Mouse (Mus musculus) kidney, embryonic 16.5 days (tissue): ENCODE data around the gene Nck2. TPM values are rescaled to one million over a fixed set of nuclear protein-coding genes. Genes with fewer than 3 reads are reported as not detected.

Experiments
- ATAC-seq: fragments of 200-750 bp; cut with Nextera tagmentation; 2 replicates; pipeline ENCODE4 v1.8.0; 2017; ENCODE audit warnings: moderate TSS enrichment; ENCODE audit not compliant: low FRiP score, low TSS enrichment
- H3K27ac ChIP-seq: fragments of 300-500 bp; sonication (generic); 2 replicates; pipeline ENCODE4 v1.5.1; 2014; ENCODE audit warnings: low read length
- H3K27me3 ChIP-seq: fragments of 300-500 bp; sonication (generic); 2 replicates; pipeline ENCODE4 v1.6.1; 2014; ENCODE audit warnings: low read length, control low read depth, mixed read lengths; ENCODE audit not compliant: insufficient read depth
- H3K36me3 ChIP-seq: fragments of 300-500 bp; sonication (generic); 2 replicates; pipeline ENCODE4 v1.6.1; 2014; ENCODE audit warnings: low read length, control low read depth, mixed read lengths; ENCODE audit not compliant: insufficient read depth
- H3K4me1 ChIP-seq: fragments of 300-500 bp; sonication (generic); 2 replicates; pipeline ENCODE4 v1.6.1; 2014; ENCODE audit warnings: low read length, control low read depth, mixed read lengths; ENCODE audit not compliant: insufficient read depth
- H3K4me2 ChIP-seq: fragments of 300-500 bp; sonication (generic); replicated peaks from 2 replicates; pipeline ENCODE4 v1.6.1; 2014; ENCODE audit warnings: low read depth, low read length
- H3K4me3 ChIP-seq: fragments of 300-500 bp; sonication (generic); 2 replicates; pipeline ENCODE4 v1.5.1; 2014; ENCODE audit warnings: mild to moderate bottlenecking, low read length
- H3K9ac ChIP-seq: fragments of 300-500 bp; sonication (generic); replicated peaks from 2 replicates; pipeline ENCODE4 v1.6.1; 2014; ENCODE audit warnings: low read length
- H3K9me3 ChIP-seq: fragments of 300-500 bp; sonication (generic); 2 replicates; pipeline ENCODE4 v1.6.1; 2016; ENCODE audit warnings: low read length, control low read depth
- WGBS: fragments of 180-500 bp; shearing (Covaris S2); extraction: QIAGEN DNeasy Blood & Tissue Kit; methylation state at CpG from one replicate; pipeline ENCODE4 v1.1.7; 2014; 5-methylcytosine and 5-hydroxymethylcytosine counted together
- polyA plus RNA-seq: library from polyadenylated mRNA; unstranded; fragments of >200 nt; fragmentation: Nextera tagmentation; extraction: Ambion mirVana; gene quantifications from 2 replicates; pipeline ENCODE4 v1.2.1, GENCODE M21; 2015

The Nck2 gene
- polyA plus RNA-seq, 1 experiment from 2014 or later = 44.5 TPM

DNA sequence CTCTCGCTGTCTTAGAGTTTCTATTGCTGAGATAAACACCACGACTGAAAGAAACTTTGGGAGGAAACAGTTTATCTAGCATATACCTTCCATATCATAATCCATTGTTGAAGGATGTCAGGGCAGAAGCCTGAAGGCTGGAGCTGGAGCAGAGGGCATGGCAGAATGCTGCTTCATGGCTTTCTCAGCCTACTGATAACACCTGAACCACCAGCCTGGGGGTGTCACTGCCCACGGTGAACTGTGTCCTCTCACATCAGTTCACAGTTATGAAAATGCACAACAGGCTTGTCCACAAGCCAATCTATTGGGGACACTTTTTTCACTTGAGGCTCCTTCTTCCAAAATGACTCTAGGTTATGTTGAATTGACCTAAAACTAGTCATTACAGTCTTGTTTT is 114.0 kb downstream of the Nck2 start:
- 90% methylated on average over 3 of the region's 3 CpGs for WGBS
- Histone ChIP-seq H3K9ac (no peak overlapping the region), H3K9me3 (no peaks in the 10 kb centered on the region), H3K4me1 (peaks cover 14% of the 10 kb centered on the region; the same call in 1 of the 2 replicates), H3K4me3 (no peak overlapping the region), H3K27me3 (no peaks in the 10 kb centered on the region), H3K27ac (no peak overlapping the region), H3K4me2 (no peak overlapping the region), H3K36me3 (peaks cover 11% of the 10 kb centered on the region; the same call in 1 of the 2 replicates)
- ATAC-seq = no peak

DNA sequence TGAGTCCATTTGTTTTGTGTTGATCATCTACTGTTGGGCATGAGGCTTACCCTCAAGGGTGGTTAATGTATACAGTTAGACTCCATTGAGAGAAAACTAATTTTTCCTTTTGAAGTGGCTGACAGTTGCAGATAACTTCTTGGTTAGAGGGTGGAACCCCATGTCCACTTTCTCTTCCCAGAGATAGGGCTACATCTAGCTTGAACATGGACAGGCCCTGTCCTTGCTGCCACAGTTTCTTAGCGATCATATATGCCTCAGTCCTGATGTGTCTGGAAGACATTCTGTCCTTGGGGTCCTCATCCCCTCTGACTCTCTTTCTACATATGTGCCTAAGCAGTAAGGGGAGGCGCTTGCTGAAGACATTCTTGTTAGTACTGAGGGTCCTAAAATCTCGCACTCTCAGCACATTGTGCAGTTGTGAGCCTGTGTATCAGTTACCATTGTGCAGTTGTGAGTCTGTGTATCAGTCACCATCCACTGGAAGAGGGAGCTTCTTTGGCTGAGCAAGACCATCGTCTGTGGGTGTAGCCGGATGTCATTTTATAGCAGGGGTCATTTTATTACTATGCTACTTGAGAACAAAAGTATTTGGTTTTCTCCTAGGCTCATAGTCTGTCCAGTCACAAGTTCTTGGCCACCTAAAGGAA is 114.8 kb downstream of the Nck2 start:
- Histone ChIP-seq H3K27ac (no peak overlapping the region), H3K4me2 (no peak overlapping the region), H3K4me3 (no peak overlapping the region), H3K27me3 (no peaks in the 10 kb centered on the region), H3K9me3 (no peaks in the 10 kb centered on the region), H3K9ac (no peak overlapping the region), H3K4me1 (peaks cover 14% of the 10 kb centered on the region), H3K36me3 (peaks cover 4% of the 10 kb centered on the region; the same call in 1 of the 2 replicates)
- ATAC-seq = no peak
- 81% methylated on average over 5 of the region's 5 CpGs for WGBS

DNA sequence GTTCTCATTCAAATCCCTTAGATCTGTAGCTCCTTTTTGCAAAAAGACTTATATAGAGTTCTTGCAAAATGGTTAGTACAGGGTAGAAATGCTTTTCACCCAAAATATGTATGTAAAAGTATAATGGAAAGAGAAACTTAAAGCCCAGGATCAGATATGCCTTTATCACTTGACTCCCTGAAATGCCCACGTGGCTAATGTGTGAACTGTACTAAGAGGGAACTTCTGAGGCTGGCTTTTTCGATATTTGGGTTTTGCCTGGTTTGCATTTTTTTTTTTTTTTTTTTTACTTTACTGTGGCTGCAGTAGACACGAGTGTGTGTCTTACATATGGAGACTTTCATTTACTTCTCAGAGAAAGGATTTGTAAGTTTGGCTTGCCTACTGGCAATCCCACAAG is 116.7 kb downstream of the Nck2 start:
- Histone ChIP-seq H3K36me3 (no peaks in the 10 kb centered on the region; the same call in 1 of the 2 replicates), H3K27ac (no peak overlapping the region), H3K4me1 (peaks cover 2% of the 10 kb centered on the region), H3K4me3 (no peak overlapping the region), H3K4me2 (no peak overlapping the region), H3K27me3 (no peaks in the 10 kb centered on the region), H3K9ac (no peak overlapping the region), H3K9me3 (no peaks in the 10 kb centered on the region)
- WGBS = 81% methylated on average over 3 of the region's 3 CpGs
- no peak for ATAC-seq

DNA sequence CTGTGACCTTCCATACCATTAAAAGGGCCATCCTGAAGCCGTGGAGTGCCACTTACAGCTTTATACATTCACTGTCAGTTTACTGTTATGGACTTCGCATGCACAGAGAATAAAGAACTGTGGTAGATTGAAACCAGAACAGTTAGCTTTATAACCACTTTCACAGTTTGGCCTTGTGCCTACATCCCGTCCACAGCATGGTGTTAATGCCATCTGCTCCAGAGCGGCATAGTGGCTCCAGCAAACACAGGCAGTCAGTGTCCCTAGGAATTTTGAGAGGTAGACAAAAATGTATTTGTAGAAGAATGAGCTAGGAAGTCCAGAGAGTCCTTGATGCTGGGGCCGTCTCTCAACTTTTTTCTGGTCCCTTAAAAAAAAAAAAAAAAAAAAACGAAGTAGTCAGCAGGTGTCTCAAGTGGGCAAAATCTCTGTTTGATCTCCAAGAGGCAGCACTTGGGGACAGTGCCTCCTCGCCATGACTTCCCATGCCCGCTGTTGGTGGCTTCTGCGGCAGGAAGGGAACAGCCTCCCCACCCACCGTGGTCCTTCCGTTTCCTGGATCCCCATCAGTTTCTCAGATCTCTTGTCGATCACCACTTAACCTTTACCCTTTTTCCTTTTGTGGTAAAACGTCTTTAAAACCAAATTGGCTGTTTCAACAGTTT is 117.8 kb downstream of the Nck2 start:
- H3K9me3 ChIP-seq = no peaks in the 10 kb centered on the region
- no peaks in the 10 kb centered on the region for H3K27me3 ChIP-seq
- H3K9ac ChIP-seq = no peak overlapping the region
- no peak for ATAC-seq
- no peak overlapping the region for H3K27ac ChIP-seq
- WGBS = 81% methylated on average over 13 of the region's 13 CpGs
- H3K4me3 ChIP-seq = no peak overlapping the region
- H3K4me2 ChIP-seq = no peak overlapping the region
- H3K36me3 ChIP-seq = no peaks in the 10 kb centered on the region; the same call in 1 of the 2 replicates
- H3K4me1 ChIP-seq = no peaks in the 10 kb centered on the region; the same call in 1 of the 2 replicates

DNA sequence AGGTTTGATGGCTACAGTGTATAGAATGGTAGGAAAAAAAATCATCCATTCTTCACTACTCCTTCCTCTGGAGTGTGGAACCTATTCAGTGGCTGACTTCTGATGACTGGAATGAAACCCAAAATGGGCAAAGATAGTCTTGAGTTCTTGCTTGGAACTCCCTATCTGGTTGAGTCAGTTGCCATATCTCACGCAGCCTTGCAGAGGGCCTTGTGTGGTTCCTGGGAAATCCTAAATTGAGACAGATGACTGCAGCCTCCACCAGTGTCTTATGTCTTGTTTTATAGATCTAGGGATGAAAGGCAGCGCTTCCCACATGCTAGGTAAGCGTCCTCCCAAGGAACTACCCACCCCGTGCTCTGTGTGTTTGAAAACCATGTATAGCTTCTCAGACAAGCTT is 120.9 kb downstream of the Nck2 start:
- Histone ChIP-seq H3K4me3 (no peak overlapping the region), H3K9ac (no peak overlapping the region), H3K27me3 (no peaks in the 10 kb centered on the region), H3K27ac (no peak overlapping the region), H3K36me3 (peaks cover 6% of the 10 kb centered on the region; the same call in 1 of the 2 replicates), H3K9me3 (no peaks in the 10 kb centered on the region), H3K4me2 (no peak overlapping the region), H3K4me1 (no peaks in the 10 kb centered on the region; the same call in 1 of the 2 replicates)
- no peak for ATAC-seq
- WGBS = 86% methylated on average over 4 of the region's 4 CpGs

DNA sequence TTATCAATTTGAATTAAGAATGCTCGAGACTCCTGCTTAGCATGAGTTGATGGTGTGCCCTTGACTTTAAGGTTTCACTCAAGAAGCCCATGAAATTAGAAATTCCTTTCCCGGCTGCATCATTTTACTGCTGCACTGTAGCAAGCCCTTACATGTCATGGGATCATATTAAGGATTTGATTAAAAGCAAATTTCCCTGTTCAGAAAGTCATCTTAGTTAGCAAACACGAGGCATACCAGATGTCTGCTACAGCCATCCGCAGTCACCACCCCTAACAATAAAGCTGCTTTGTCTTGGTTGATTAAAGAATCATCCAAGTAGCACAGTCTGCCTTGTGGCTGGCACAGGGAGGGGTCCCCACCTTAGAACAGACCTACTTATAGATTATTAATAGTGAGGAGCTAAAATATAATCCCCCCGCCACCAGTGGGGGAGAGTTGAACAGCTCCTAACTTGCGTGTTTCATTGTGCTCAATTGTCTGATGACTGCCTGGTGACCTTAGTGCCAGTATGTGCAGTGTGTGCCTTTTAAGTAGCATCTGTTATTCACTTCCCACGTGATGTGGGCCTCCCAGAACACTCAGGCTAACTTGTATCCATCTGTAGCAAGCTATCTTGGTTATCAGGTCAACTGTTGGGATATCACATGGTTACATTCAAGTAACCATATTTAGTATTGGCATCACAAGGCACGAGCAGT is 122.4 kb downstream of the Nck2 start:
- no peak for ATAC-seq
- WGBS = 80% methylated on average over 8 of the region's 8 CpGs

DNA sequence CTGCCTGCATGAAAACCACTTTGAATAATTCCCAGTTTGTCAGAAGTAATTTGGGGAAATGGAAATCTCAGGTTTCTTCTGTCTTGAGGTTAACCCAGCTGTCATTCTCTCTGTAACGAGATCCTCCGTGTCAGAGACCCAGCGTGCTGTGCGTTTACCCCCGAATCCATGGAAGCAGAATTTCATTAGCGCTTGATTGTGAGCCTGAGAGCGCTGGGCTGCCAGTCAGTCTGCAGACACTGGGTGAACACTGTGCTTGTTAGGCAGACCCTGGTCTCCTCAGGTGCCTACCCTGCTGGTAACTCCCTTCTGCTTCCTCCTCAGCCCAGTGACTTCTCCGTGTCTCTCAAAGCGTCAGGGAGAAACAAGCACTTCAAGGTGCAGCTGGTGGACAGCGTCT is 124.4 kb downstream of the Nck2 start:
- no peaks in the 10 kb centered on the region for H3K27me3 ChIP-seq
- no peaks in the 10 kb centered on the region; the same call in 1 of the 2 replicates for H3K4me1 ChIP-seq
- no peak overlapping the region for H3K27ac ChIP-seq
- H3K4me3 ChIP-seq = no peak overlapping the region
- no peaks in the 10 kb centered on the region for H3K9me3 ChIP-seq
- peaks cover 11% of the 10 kb centered on the region for H3K36me3 ChIP-seq
- no peak overlapping the region for H3K9ac ChIP-seq
- WGBS = 55% methylated on average over 10 of the region's 10 CpGs
- no peak overlapping the region for H3K4me2 ChIP-seq
- no peak for ATAC-seq

More for the DNA sequence above, 122.4 kb downstream of the Nck2 start:
- no peak overlapping the region for H3K9ac ChIP-seq
- no peak overlapping the region for H3K4me2 ChIP-seq
- no peaks in the 10 kb centered on the region for H3K9me3 ChIP-seq
- peaks cover 11% of the 10 kb centered on the region for H3K36me3 ChIP-seq
- H3K27me3 ChIP-seq = no peaks in the 10 kb centered on the region
- no peak overlapping the region for H3K4me3 ChIP-seq
- H3K27ac ChIP-seq = no peak overlapping the region
- H3K4me1 ChIP-seq = no peaks in the 10 kb centered on the region; the same call in 1 of the 2 replicates

DNA sequence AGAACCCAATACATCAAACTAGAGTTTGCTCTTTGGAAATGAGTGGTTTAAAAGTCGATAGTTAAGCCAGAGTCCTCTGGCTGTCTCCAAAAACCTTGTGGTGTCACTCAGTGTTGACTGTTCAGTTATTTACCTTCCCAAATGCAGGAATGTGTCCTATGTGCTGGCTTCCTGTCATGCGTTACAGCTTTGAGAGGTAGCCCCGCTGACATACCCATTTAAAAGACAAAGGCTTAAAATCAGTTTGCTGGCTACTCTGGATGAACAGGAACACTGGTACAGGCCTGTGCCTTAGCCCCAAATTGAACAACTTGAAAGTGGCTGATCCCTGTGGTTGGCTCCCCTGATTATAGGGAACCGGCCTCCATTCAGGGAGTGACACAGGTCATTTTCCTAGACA is 126.7 kb downstream of the Nck2 start:
- WGBS = 91% methylated on average over 4 of the region's 4 CpGs
- Histone ChIP-seq H3K27me3 (no peaks in the 10 kb centered on the region), H3K27ac (no peak overlapping the region), H3K9me3 (no peaks in the 10 kb centered on the region), H3K4me3 (no peak overlapping the region), H3K9ac (no peak overlapping the region), H3K4me2 (no peak overlapping the region), H3K36me3 (peaks cover 11% of the 10 kb centered on the region), H3K4me1 (no peaks in the 10 kb centered on the region)
- ATAC-seq = no peak

DNA sequence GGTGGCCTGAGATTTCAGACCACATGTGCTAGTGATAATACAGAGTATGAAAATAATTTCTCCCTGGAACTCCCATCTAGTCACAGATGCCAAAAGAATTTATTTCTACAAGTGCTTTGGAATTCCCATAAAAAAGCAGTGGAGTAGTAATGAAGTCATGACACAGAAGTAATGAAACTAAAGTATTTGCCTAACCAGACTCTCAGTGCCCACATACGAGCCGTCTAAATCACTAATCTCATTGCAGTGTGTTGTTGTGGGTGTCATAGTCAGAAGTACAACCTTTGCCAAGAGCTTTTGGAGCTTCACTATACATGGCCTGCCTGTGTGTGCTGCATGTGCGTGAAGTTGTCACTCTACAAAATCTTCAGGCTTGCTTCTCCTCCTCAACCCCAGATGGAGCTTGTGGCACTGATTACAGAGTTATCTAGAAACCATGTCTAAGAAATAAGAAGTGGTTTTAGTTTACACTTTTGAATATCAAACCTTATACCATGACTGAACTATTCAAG is 130.5 kb downstream of the Nck2 start:
- no peak overlapping the region for H3K9ac ChIP-seq
- no peak for ATAC-seq
- no peaks in the 10 kb centered on the region for H3K4me1 ChIP-seq
- no peak overlapping the region for H3K27ac ChIP-seq
- no peak overlapping the region for H3K4me2 ChIP-seq
- 78% methylated on average over 3 of the region's 3 CpGs for WGBS
- no peaks in the 10 kb centered on the region for H3K27me3 ChIP-seq
- no peaks in the 10 kb centered on the region for H3K9me3 ChIP-seq
- H3K4me3 ChIP-seq = no peak overlapping the region
- H3K36me3 ChIP-seq = peaks cover 5% of the 10 kb centered on the region
